Mouse (Mus musculus): ENCODE data around the gene Crybg2.

The Crybg2 gene

DNA sequence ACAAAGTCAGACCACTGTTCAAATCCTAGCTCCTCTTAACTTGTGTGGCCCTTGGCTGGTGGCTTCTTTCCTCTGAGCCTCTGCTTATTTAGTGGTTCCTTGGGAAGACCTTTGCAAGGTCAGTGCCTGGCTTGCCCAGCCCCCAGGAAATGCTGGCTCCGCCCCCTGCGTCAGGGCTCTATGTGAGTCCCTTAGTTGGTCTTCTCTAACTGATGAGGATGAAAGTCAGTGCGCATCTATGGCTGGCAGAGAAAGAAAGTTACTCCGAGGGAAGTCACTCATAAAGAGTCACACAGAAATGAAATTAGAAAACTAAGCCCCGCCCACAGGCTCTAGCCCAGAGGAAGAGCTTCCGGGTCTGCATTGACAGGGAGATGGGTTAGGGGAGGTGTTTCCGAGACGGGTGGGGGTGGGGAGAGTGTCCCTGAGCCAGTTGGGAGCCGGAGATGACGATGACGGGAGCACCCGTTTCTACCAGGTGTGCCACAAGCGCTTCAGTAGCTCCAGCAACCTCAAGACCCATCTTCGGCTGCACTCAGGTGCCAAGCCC lies 2.4 kb upstream of the Crybg2 start:
- DNase-seq (ENCODE audit: low read depth, low spot score): no peak

GRCm38 (mm10) chr4:134058908-134059307 lies 1.7 kb upstream of the Crybg2 start:
- DNase-seq (ENCODE audit: low read depth, low spot score): no peak

- DNase-seq (ENCODE audit: low read depth, low spot score): peak; percentile 79
Measured at GRCm38 (mm10) chr4:134061166-134061830, 683 bp downstream of the Crybg2 start.

- peak; percentile 58 for DNase-seq (ENCODE audit: low read depth, low spot score)
Measured at GRCm38 (mm10) chr4:134061944-134062446, 1.4 kb downstream of the Crybg2 start.

DNA sequence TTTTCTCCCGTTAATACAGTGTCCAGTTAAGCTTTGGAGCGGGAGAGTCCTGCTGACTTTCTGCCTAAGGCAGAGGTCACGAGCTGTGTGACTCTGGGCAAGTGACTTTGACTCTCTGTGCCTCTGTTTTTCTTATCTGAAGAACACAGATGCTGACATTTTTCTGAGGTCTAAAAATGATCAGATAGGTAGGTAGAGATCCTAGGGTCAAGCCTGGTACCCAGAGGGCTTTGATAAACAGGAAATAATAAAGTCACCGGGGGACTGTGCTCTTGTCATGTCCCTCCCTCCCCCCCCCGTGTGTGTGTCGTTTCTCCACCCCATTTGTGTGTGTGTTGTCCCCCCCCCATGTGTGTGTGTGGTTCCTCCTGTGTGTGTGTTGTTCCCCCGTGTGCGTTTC lies 1.9 kb downstream of the Crybg2 start:
- DNase-seq (ENCODE audit: low read depth, low spot score): no peak

DNA sequence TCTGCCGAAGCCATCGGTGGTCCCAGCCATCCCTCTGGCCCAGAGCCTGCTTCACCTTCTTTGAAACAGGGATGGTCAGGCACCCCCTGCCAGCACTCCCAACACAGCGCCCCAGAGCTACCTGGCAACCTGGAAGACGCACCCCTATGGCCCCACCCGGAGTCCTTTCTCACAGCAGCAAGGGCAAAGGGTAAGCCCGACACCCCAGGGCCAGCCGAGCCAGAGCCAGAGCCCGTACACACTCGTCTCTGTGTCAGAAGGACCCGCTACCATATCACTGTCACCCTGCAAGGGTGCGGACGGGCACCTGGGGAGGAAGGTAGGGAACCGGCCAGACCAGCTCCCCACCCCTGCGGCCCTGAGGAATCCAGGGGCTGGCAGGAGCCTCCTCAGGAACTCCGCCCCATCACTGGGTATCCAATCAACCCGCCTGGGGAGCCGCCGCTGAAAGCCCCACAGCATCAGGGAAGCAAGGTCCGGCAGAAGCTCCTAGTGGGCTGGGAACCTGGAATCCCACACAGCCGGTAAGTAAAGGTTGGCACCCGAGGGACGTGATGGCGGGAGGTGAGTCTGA lies 4.9 kb downstream of the Crybg2 start:
- no peak for DNase-seq (ENCODE audit: low read depth, low spot score)

- DNase-seq (ENCODE audit: low read depth, low spot score): no peak
Measured at GRCm38 (mm10) chr4:134067383-134067782, 6.8 kb downstream of the Crybg2 start.

- DNase-seq (ENCODE audit: low read depth, low spot score): peak; percentile 57
Measured at GRCm38 (mm10) chr4:134067833-134068544, 7.4 kb downstream of the Crybg2 start.

- peak; percentile 76 for DNase-seq (ENCODE audit: low read depth, low spot score)
Measured at GRCm38 (mm10) chr4:134068793-134069580, 8.4 kb downstream of the Crybg2 start.

DNA sequence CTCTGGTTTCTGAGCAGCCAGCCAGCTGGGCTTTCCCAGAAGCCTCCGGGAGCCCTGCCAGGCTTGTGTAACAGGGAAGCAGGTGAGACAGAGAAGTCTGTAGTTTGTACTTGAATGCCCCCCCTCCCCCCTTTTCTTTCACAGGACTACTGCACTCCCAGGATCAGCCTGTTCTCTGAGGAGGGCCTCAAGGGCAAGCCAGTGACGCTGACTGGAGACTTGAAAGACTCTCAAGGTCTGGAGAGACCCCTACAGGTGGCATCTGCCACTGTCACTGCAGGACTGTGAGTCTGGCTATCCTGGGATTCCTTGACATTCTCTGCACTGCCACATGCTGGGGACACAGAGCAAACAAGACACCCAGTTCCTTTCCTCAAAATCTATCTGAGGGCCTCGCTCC lies 18.1 kb downstream of the Crybg2 start:
- peak; percentile 96 for DNase-seq (ENCODE audit: low read depth, low spot score)

DNA sequence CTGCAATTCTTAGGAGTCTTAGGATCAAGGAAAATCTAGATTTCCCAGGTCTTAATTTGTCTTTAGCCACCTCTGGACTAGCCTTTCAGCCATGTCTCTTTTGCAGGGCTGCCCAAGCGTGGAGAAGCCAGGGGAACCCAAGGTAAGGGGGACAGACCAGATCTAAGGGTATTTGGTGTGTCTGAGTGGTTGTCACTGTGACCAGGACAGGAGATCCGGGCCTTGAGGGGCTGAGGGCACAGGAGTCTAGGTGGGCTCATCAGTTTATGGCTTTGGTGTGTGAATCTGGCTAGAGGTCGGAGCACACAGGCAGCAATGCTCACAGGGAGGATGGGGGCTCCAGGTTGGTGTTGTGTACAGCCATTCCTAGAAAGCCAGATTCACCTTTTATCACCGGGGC lies 20.1 kb downstream of the Crybg2 start:
- DNase-seq (ENCODE audit: low read depth, low spot score): no peak

- peak; percentile 99 for DNase-seq (ENCODE audit: low read depth, low spot score)
Measured at GRCm38 (mm10) chr4:134081730-134082386, 21.2 kb downstream of the Crybg2 start.

- no peak for DNase-seq (ENCODE audit: low read depth, low spot score)
Measured at GRCm38 (mm10) chr4:134082460-134082859, 21.8 kb downstream of the Crybg2 start.

- DNase-seq (ENCODE audit: low read depth, low spot score): peak; percentile 86
Measured at GRCm38 (mm10) chr4:134084999-134085398, 24.4 kb downstream of the Crybg2 start.

GRCm38 (mm10) chr4:134087412-134087811 lies 26.8 kb downstream of the Crybg2 start:
- peak; percentile 72 for DNase-seq (ENCODE audit: low read depth, low spot score)

DNA sequence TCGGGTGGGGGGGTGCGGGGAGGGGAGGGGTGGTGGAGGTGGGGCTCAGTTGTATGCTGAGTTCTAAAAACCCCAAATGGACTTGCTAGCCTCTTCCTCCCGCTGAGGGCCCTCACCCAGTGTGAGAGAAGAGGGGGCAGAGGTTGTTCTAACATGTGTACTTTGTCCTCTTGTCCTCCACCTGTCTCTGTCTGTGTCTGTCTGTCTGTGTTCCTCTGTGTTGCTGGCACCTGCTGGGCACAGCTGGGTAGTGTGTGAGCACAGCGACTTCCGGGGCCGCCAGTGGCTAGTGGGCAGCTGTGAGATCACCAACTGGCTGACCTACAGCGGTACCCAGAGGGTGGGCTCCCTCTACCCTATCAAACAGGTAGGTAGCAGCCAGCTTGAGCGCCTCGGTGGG lies 28.4 kb downstream of the Crybg2 start:
- no peak for DNase-seq (ENCODE audit: low read depth, low spot score)

DNA sequence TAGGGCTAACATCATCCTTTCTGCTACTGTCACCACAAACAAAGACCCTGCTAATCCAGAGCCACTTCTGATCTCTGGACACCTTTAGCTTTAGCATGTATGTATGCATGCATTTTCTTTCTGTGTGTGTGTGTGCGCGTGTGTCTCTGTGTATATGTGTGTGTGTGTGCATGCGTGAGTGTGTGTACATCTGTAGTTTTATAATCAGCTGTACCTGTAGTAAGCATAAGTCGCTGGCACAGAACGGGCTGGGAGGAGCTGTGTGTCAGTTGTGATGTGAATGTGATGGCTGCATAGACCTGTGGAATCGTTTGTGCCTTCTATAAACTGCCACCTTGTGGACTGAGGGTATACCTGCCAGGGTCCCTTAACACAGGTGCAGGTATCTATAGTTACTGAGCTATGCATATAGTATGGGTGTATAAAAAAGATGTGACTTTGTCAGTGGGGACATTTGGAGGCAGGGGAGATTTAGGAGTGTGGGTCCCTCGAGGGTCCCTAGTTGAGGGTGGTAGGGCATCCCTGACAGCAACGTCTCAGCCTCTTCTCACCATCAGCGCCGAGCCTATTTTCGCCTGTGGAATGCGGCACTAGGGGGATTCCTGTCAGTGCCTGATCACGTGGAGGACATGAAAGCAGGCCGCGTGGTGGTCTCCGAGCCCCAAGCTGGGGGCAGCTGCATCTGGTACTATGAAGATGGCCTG lies 30.1 kb downstream of the Crybg2 start:
- no peak for DNase-seq (ENCODE audit: low read depth, low spot score)

- DNase-seq (ENCODE audit: low read depth, low spot score): no peak
Measured at GRCm38 (mm10) chr4:134091225-134091529, 30.6 kb downstream of the Crybg2 start.

GRCm38 (mm10) chr4:134092382-134093288 lies 32.0 kb downstream of the Crybg2 start:
- peak; percentile 84 for DNase-seq (ENCODE audit: low read depth, low spot score)

Measured in ZHBTc4 (cell line).